Mouse (Mus musculus) lung, postnatal 25 days (tissue): ENCODE results near the gene Sypl.
A peak's percentile ranks its signal among the peaks of the same experiment; 100 is the strongest.

Experiments
- DNase-seq: peaks from one replicate; pipeline ENCODE4 v3.0.0; 2022; ENCODE audit warnings: low spot score

Sypl gene

GRCm38 (mm10) chr12:32953596-32954215, at the start of gene Sypl:
Sypl (plus strand) TSS chr12:32953891.
- DNase-seq: peak; percentile 98

GRCm38 (mm10) chr12:32909686-32910085, 44.0 kb upstream of the Sypl start:
- no peak for DNase-seq

DNA sequence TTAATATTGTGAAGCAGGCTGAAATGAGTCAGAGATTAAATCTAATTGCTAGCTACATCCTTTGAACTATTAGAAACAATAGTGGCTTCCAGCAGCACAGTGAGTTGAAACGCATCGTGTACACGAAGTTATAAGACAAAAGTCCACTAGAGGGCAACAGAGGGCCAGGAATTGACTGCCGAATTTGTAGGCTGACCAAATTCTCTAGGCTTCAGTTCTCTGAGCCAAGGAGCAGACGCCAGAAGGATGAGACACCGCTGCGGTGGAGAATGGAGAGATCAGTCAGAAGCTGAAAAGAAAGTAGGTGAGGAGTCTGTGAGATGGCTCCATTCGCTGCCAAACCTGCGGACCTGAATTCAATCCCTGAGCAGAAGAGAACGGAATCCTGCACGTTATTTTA, 43.6 kb upstream of the Sypl start:
- DNase-seq: peak; percentile 80

GRCm38 (mm10) chr12:32910560-32911194, 43.0 kb upstream of the Sypl start:
- DNase-seq: no peak

DNA sequence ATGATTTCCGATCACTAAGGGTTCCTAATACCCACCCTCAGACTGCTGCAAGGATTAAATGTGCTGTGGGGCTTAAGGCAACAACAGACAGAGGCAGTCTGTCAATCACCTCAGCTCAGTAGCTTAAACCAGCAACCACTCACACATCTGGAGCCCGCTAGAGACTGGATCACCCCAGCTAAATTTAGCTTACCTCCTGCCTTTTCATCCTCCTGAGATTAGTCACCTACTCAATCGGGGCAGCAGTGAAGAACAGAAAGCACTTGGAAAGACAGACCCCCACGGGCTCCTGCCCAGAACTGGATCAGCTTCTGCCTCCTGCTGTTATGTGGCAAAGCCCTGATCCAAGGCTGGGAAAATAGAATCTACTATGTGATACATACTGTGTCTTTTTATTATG, 42.1 kb upstream of the Sypl start:
- no peak for DNase-seq

GRCm38 (mm10) chr12:32912772-32913171, 40.9 kb upstream of the Sypl start:
- no peak for DNase-seq

DNA sequence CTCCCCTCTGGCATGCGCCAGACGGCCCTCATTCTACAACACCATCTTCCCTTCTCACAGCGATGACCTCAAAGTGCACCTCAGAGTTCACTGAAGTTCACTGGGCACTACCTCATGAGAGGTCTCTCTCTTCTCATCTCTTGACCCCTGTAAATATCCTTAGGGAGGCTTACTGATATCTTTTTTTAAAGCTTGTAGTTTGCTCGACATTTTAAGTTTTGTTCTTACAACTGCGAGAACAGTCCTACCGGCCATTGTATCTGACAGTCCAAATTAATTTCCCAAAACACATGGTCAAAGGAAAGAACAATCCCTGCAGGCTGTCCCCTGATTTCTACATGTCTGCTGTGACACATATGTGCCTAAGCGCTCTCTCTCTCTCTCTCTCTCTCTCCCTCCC, 35.0 kb upstream of the Sypl start:
- no peak for DNase-seq

DNA sequence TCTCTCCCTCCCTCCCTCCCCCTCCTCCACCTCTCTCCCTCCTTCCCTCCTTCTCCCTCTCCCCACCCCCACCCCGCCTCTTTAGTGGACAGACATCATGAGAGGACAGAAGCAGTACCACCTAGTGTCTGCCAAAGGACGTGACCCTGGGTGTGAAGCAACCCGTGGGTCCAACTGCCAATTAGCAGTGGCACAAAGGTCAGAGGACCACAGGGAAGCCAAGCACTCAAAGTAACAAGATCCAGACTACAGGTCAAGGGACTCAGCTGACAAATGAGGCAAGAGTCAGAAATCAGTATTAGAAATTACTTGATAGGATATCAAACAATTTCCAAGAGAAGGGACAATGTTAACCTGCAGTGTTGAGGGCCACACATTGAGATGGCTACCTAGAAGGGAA, 34.6 kb upstream of the Sypl start:
- DNase-seq: no peak

DNA sequence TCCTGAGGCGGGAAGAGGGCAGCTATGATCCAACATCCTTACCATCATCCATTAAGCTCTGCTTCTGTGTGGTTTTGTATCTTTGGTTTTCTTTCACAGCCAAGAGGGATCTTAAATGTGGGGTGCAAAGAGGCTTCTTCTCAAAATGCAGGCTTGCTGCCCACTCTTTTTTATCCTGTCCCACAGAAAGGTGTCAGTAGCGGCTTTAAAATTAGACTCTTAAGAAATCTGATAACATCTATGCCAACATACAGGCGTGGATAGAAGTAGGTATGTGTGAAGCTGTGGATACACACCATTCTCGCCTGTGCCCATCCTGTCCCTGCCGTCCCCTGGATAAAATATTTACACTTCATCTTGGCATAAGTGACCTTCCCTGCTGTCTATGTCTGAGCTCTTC, 34.2 kb upstream of the Sypl start:
- no peak for DNase-seq

- peak; percentile 84 for DNase-seq
These were observed 33.4 kb upstream of the Sypl start for GRCm38 (mm10) chr12:32920185-32920788.

DNA sequence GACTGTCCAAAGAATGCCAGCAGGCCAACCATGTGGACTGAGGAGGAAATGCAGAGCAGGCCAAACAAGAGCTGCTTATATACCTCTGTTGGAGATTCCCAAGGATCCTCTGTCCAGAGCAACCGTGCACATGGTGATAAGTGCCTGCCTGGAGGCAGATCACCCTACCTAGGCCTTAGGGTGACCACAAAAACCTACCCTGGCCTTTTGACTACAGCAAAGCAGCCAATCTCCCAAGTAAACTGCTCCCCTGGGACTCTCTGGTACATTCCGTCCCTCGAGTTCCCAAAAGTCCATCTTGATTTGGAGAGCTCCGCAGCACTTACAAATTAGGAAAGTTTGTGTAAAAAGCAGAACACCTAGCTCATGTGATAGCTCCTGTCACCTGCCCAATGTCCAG, 32.6 kb upstream of the Sypl start:
- DNase-seq: no peak

GRCm38 (mm10) chr12:32921532-32922131, 32.1 kb upstream of the Sypl start:
- DNase-seq: no peak

DNA sequence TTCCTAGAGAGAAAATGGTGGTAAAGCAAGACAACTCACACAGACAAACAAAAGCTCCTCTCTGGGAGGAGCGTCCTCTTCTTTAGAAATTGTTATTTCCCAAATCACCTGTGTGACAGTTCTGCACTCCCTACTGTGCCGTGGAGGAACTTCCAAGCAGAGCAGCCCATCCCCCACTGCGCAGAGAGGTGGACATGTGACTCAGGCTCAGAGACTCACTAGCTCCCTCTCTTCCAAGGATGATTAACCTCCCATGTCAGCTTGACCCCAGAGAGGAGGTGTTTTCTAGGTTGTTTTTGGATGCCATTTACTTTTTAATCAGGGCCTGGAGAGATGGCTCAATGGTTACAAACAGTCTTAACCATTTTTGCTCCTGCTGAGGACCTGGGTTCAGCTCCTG, 29.4 kb upstream of the Sypl start:
- DNase-seq: no peak

DNA sequence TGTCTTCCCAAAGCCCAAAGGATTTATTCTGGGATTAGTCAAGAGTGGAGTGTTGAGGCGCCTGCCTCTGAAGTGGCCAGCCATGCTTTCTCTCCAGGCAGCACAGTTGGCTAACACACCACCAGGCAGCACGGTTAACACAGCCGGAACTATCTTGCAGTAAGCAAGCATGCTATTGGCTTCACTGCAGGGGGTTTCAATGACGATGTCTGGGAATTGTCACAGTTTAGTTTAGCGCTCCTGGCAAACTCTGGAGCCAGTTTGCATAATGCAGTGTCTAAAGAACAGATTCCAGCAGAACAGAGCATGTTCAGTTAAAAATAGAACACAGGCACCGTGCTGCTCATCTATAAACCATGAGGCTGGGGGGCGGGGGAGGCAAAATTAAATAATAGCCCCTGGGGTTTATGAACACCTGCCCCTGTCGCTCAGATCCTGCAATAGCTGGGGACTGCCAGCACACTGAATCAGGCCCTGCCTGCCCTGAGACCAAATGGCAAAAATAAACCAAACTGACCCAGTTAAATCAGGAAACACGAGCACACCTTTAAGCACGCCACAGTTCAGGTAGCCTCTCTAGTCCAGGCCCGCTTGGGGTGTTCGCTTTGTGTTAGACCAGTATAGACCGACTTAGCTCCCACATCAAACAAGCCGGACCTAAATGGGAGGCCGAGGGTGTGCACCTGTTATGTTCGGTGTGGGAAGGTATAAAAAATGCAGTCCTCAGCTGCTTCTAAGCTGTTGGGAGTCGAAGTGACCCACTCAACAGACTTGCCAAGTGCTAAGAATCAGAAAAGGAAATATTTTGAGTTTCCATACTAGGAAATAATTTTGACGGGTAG, 27.1 kb upstream of the Sypl start:
- no peak for DNase-seq

DNA sequence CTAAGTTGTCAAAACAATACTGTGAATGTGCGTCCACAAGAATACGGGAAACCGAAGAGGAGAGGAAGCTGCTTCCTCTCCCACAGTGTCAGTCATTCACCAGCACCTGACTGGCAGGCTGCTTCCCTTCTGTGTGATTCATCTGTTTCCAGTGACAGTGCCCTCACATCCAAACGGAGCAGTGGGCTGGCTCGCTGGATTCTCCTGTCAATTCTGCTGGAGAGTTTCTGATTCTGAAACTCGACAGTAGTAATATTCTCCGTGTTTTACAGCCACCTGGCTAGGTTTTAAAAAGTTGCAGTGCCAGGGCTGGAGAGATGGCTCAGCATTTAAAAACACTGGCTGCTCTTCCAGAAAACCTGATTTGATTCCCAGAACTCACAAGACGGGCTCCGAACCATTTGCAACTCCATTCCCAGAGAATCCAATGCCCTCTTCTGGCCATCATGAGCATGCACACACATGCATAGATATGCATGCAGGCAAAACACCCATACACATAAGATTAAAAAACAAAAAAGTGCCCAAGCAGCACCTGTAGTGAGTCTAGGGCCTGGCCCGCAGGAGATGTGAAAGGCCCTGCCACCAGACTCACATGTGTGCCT, 26.4 kb upstream of the Sypl start:
- DNase-seq: no peak

DNA sequence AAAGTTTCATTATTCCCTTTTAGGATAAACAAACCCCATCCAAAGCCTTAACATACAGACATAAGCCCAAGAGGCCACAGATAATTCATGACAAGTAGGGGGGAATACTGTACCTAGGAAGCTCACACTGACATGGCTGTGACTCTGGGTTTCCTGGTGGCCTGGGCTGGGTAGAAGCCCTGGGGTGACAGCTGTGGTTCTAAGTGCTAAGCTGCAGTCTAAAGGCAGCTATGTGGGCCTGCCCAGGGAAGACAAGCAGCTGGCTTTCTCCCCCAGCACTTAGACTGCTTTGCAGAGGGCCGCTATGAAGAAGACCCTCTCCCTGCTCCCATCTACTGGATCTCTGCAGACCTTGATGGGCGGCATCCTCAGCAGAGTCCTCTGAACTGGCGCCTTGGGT, 25.5 kb upstream of the Sypl start:
- no peak for DNase-seq

DNA sequence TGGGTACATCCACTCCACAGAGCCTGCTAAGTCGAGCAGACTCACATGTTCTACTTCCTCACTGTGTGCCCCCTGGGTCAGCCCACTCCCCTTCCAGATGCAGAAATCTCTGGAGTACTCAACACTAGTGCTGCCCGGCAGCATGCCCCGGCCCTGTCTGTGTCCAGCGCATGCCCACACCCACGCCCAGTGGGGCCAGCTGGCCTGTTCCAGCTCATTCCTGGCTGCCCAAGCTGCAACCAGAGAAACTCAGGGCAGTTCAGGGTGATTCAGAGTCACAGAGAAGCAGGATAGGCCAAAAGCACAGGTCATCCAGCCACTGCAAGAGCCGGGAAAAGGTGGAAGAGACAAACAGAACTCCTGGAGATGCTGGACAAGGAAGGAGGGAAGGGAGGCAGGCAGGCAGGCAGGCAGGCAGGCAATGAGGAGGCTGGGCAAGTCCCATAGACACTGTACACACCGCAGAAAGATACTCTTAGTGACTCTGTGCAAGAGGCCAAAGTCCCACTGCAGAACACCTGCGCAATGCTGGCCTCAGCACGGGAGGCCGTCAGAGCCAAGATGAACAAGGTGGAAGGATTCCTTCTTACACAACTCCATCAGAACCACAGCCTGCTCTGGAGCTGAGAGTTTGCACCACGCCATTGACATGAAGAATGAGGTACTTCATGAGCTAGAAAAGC, 23.7 kb upstream of the Sypl start:
- no peak for DNase-seq

DNA sequence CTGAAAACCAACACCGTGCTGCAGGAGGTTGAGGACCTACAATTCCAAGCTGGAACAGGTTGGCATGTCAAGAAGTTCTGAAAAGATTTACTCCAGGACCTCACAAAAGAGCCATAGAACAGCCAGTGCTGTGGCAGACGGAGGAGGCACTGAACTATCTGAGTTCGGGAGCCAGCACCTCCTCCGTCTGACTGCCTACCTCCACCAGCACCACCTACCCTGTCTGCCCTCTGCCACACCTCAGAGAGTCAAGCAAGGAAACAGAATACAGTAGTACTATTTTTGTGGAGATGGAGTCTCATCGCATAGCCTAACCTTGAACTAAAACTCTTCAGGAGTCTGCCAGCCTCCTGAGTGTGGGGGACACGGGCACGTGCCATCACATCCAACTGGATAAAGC, 23.1 kb upstream of the Sypl start:
- DNase-seq: no peak

DNA sequence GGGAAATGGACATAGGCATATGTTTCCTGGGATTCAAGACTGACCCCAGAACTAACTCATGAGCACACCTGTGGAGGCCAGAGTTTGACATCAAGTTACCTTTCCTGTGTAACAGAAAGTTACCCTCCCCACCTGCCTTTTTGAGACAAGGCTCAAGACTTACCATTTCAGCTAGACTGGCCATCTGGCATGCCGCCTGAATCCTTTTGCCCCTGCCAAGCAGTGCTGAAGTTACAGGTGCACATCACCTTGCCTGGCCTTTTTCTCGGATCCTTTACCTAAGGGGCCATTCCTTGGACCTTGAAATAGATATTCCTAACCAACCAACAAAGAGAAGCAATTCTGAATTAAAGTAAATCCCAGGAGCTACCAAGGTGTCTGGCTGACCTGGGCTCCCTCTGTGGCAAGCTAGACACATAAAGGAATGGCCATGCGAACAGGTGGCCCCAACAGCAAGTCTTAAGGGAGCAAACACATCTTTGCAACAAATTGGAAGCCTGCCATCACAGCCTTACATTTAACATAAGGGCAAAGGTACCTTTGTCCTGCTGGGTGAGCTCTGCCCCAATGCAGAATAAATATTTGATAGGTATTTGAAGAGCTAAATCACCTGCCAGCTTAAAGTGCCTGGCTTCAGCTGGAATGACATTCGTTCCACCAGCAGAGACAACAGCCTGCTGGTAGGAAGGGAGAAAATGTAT, 17.3 kb upstream of the Sypl start:
- no peak for DNase-seq

DNA sequence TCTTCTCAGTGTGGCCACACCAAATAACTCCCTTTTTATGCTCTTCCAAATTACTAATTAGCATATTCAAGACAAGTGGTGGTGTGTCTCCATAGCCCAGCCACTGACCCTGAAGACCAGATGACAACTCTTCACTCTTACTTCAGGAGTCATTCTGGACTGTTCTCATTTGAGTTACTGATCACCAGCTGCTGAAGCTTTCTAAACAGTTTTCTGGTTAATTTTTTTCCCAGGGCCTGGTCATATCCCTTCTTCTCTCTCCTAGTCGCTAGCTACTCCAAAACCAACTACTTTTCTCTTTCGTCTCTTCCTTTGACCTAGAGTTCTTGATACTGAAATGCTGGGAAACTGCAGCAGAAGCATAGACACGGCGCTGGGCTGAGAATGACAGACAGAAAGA, 12.6 kb upstream of the Sypl start:
- DNase-seq: no peak

- peak; percentile 76 for DNase-seq
These were observed 10.3 kb upstream of the Sypl start for GRCm38 (mm10) chr12:32943347-32943746.
